Mouse (Mus musculus) gastrocnemius, postnatal 25 days (tissue): Measurements from ENCODE around the gene Spin2e. TPM values are rescaled to one million over a fixed set of nuclear protein-coding genes. Genes with fewer than 3 reads are reported as not detected.
"Not testable (repeated sequence)": the region's sequence is repeated elsewhere in the genome, so short reads cannot be mapped to it uniquely, and the experiment has no call there.

Experiments used
- DNase-seq: peaks from one replicate; pipeline ENCODE4 v3.0.0; 2022
- long read RNA-seq, 2 experiments: library from polyadenylated mRNA; stranded (forward); transcript quantifications; one replicate each; pipeline ENCODE4 v2.0.0; 2021
- total RNA-seq, 2 experiments: library from RNA; stranded (reverse); gene quantifications; 1 replicate in 1 of 2; 2 replicates in 1 of 2; pipeline ENCODE4 v1.2.3; 2021

Spin2e gene
- total RNA-seq, result not detected
- long read RNA-seq, experiment 1, result 0 reads
- long read RNA-seq, experiment 2, result 0 reads

DNA sequence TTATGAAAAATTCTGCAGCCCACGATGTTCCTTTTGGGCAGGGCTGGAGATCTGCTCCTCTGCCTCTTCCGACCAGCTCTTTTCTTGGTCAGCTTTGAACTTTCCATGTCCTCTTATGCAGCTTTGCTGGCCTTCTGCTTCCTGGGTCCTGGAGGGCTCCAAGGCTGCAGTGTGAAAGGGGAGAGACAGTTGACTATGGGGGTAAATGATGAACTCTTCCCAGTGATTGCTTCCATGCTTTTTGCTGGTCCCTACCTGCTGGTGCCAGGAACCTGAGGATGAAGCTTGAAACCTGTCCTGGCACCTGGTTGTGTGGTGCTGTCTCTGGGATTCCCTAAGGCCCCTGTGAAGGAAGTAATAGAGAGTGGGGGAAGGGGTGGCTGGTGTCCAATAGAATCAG lies at the start of gene Spin2e:
TSS of gene Spin2e (minus strand) at position 101 of the 400 bp plus-strand sequence.
- DNase-seq, result not testable (repeated sequence)

DNA sequence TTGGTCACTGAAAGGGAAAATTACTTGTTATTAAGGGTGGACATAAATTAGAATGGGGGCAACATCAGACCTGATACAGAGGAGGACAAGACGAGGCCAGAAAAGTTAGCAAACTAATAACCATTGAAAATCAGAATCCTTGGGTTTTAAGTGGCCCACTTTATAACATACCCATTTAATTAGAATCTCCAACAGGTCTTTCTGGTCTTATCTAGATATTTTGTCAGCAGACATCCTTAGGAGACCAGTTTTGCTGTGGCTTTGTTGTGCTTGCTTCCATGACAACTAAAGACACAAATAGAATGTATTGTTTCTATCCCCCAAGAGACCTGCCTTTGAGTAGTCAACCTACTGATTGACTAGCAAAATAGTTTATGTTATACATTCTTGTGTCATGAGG lies 44.5 kb downstream of the Spin2e start, which contains the start of gene Gm21883:
TSS of gene Gm21883 (minus strand) at position 101 of the 400 bp plus-strand sequence.
- DNase-seq, result not testable (repeated sequence)

Other genes starting within 250 kb of the Spin2e start
- gene Btbd35f19, start 235.0 kb downstream of the Spin2e start, total RNA-seq, result not detected
- gene Gm21883, start 44.6 kb downstream of the Spin2e start, total RNA-seq, result not detected
- gene Btbd35f25, start 98.2 kb upstream of the Spin2e start, total RNA-seq, result not detected